9 mouse cellular contexts compared by ENCODE assay signal in genomic region chr11:84141752-84142151, GRCm38 (mm10). TPM values are rescaled to one million over a fixed set of nuclear protein-coding genes. Genes with fewer than 3 reads are reported as not detected.
A peak's percentile ranks its signal among the peaks of the same experiment; 100 is the strongest.
DNase-seq lines count a peak whose midpoint lies in the region; ATAC-seq and TF ChIP-seq lines count a peak whose summit lies in the region.
"Had no signal": no experiment of that assay in that cellular context is flagged by ENCODE, and none has a peak within 500 bp of the region (broad histone marks: within the 10 kb centered on the region; RNA-seq: fewer than 3 reads in every experiment).

No protein-coding gene starts in this region.

- no peak for DNase-seq in heart, postnatal 0 days (ENCODE audit: low spot score)
- no peak for DNase-seq in heart, postnatal 25 days (ENCODE audit: low spot score)
- peak; percentile 82 for DNase-seq in 3T3-L1 (ENCODE audit: low read depth, low spot score)
- DNase-seq in NIH3T3 (ENCODE audit: low read depth), result peak; percentile 86
- DNase-seq in cerebellum, postnatal 25 days, result peak; percentile 24 to 61
- DNase-seq in kidney, postnatal 0 days (ENCODE audit: low spot score), result peak; percentile 49
- peak; percentile 73 for DNase-seq in lung, postnatal 10 days
- DNase-seq in stomach, postnatal 0 days (ENCODE audit: low spot score), result peak; percentile 72

- no peak overlapping the region for H3K4me2 ChIP-seq in heart, postnatal 0 days (ENCODE audit: low read depth, low read length)
- no peak overlapping the region for H3K4me2 ChIP-seq in kidney, postnatal 0 days (ENCODE audit: low read length)
- H3K4me2 ChIP-seq in stomach, postnatal 0 days (replicated peaks; ENCODE audit: low read depth), result no peak overlapping the region
- H3K4me2 ChIP-seq: limb, embryonic 13.5 days had no signal

- H3K9me3 ChIP-seq in heart, postnatal 0 days (replicated peaks; ENCODE audit: control insufficient read depth, low read length), result no peaks in the 10 kb centered on the region
- H3K9me3 ChIP-seq in kidney, postnatal 0 days (replicated peaks; ENCODE audit: low read length), result no peaks in the 10 kb centered on the region
- no peaks in the 10 kb centered on the region for H3K9me3 ChIP-seq in stomach, postnatal 0 days (ENCODE audit: control insufficient read depth, low read length)
- H3K9me3 ChIP-seq: limb, embryonic 13.5 days had no signal

- H3K27me3 ChIP-seq in heart, postnatal 0 days (ENCODE audit: control insufficient read depth, insufficient read depth, low read length), result no peaks in the 10 kb centered on the region
- no peaks in the 10 kb centered on the region for H3K27me3 ChIP-seq in kidney, postnatal 0 days (ENCODE audit: insufficient read depth, low read length)
- no peaks in the 10 kb centered on the region for H3K27me3 ChIP-seq in stomach, postnatal 0 days (ENCODE audit: control insufficient read depth, insufficient read depth, low read length)
- H3K27me3 ChIP-seq: limb, embryonic 13.5 days had no signal

- intact Hi-C loops in heart, postnatal 25 days (cut with DNase I), result no loop called here

- peak; percentile 71 for TF ChIP-seq CTCF in heart, postnatal 0 days (IDR thresholded peaks at IDR 0.05; ENCODE audit: low read depth)
- TF ChIP-seq CTCF in kidney, postnatal 0 days (IDR thresholded peaks at IDR 0.05; ENCODE audit: low read depth), result peak; percentile 81
- peak; percentile 81 for TF ChIP-seq CTCF in stomach, postnatal 0 days (IDR thresholded peaks at IDR 0.05; ENCODE audit: low read depth)

- TF ChIP-seq EP300 in heart, postnatal 0 days (IDR thresholded peaks at IDR 0.05; ENCODE audit: low read depth), result no peak
- TF ChIP-seq EP300 in stomach, postnatal 0 days (optimal IDR thresholded peaks at IDR 0.05), result no peak

- H3K36me3 ChIP-seq in heart, postnatal 0 days (replicated peaks; ENCODE audit: control insufficient read depth, insufficient read depth, low read length), result no peaks in the 10 kb centered on the region
- H3K36me3 ChIP-seq in kidney, postnatal 0 days (ENCODE audit: insufficient read depth, low read length), result no peaks in the 10 kb centered on the region
- no peaks in the 10 kb centered on the region for H3K36me3 ChIP-seq in stomach, postnatal 0 days (ENCODE audit: control insufficient read depth, insufficient read depth, low read length)
- H3K36me3 ChIP-seq: limb, embryonic 13.5 days had no signal

- no peak overlapping the region for H3K27ac ChIP-seq in heart, postnatal 0 days (ENCODE audit: low read depth)
- H3K27ac ChIP-seq in kidney, postnatal 0 days, result no peak overlapping the region
- H3K27ac ChIP-seq in stomach, postnatal 0 days (replicated peaks), result no peak overlapping the region
- H3K27ac ChIP-seq: limb, embryonic 13.5 days had no signal

- H3K4me1 ChIP-seq in heart, postnatal 0 days (ENCODE audit: control insufficient read depth, insufficient read depth), result no peaks in the 10 kb centered on the region
- no peaks in the 10 kb centered on the region for H3K4me1 ChIP-seq in kidney, postnatal 0 days (replicated peaks; ENCODE audit: insufficient read depth, low read length)
- H3K4me1 ChIP-seq in stomach, postnatal 0 days (replicated peaks; ENCODE audit: control insufficient read depth, insufficient read depth), result no peaks in the 10 kb centered on the region
- H3K4me1 ChIP-seq: limb, embryonic 13.5 days had no signal

- no peak overlapping the region for H3K9ac ChIP-seq in heart, postnatal 0 days (replicated peaks; ENCODE audit: low read depth, low read length)
- no peak overlapping the region for H3K9ac ChIP-seq in kidney, postnatal 0 days (ENCODE audit: low read depth, low read length)
- no peak overlapping the region for H3K9ac ChIP-seq in stomach, postnatal 0 days (ENCODE audit: low read length)
- H3K9ac ChIP-seq: limb, embryonic 13.5 days had no signal

- H3K4me3 ChIP-seq in heart, postnatal 0 days (ENCODE audit: low read depth, low read length), result no peak overlapping the region
- H3K4me3 ChIP-seq in kidney, postnatal 0 days (replicated peaks; ENCODE audit: low read depth, low read length), result no peak overlapping the region
- H3K4me3 ChIP-seq in stomach, postnatal 0 days (ENCODE audit: low read depth, low read length), result no peak overlapping the region
- H3K4me3 ChIP-seq: limb, embryonic 13.5 days had no signal

- WGBS in heart, postnatal 0 days, result 38% methylated on average over 2 of the region's 2 CpGs
- 65% methylated on average over 2 of the region's 2 CpGs for WGBS in kidney, postnatal 0 days
- 45% methylated on average over 2 of the region's 2 CpGs for WGBS in stomach, postnatal 0 days

- ATAC-seq in heart, postnatal 0 days (ENCODE audit: insufficient read depth, low read depth), result no peak
- ATAC-seq in kidney, postnatal 0 days (replicated peaks; ENCODE audit: low FRiP score, low read depth), result no peak
- no peak for ATAC-seq in stomach, postnatal 0 days (ENCODE audit: low FRiP score, low TSS enrichment)

RNA-seq across cellular contexts. Expression of gene Acaca, which starts 12.3 kb away (rescaled TPM):
- 11.5 and 24.4 TPM in 2 replicates for total RNA-seq in heart, postnatal 0 days (2014; rRNA removed; ENCODE audit: low replicate concordance)
- polyA plus RNA-seq in heart, postnatal 0 days (2015; fragmentation: Nextera tagmentation; extraction: Ambion mirVana), result 2.5 and 3.0 TPM in 2 replicates
- total RNA-seq in heart, postnatal 25 days (2021), result 10 to 100 TPM; 16.5 to 22.1 TPM
- 4.6 and 5.5 TPM in 2 replicates for polyA plus RNA-seq in kidney, postnatal 0 days (2015; fragmentation: Nextera tagmentation; extraction: Ambion mirVana)
- polyA plus RNA-seq in stomach, postnatal 0 days (2015; fragmentation: Nextera tagmentation; extraction: Ambion mirVana), result 4.5 TPM in 2 replicates

RNA-seq across cellular contexts. Expression of gene Tada2a, which starts 12.4 kb away (rescaled TPM):
- total RNA-seq in heart, postnatal 0 days (2014; rRNA removed; ENCODE audit: low replicate concordance), result 2.2 and 4.3 TPM in 2 replicates
- polyA plus RNA-seq in heart, postnatal 0 days (2015; fragmentation: Nextera tagmentation; extraction: Ambion mirVana), result 10.3 and 10.4 TPM in 2 replicates
- 1 to 10 TPM; 7.0 TPM for total RNA-seq in heart, postnatal 25 days (2021)
- 23.3 and 25.7 TPM in 2 replicates for polyA plus RNA-seq in kidney, postnatal 0 days (2015; fragmentation: Nextera tagmentation; extraction: Ambion mirVana)
- 12.5 and 13.2 TPM in 2 replicates for polyA plus RNA-seq in stomach, postnatal 0 days (2015; fragmentation: Nextera tagmentation; extraction: Ambion mirVana)

RNA-seq across cellular contexts. Expression of gene Gm11437, which starts 25.5 kb away (rescaled TPM):
- total RNA-seq in heart, postnatal 0 days (2014; rRNA removed; ENCODE audit: low replicate concordance), result not detected in 2 replicates
- not detected in 2 replicates for polyA plus RNA-seq in heart, postnatal 0 days (2015; fragmentation: Nextera tagmentation; extraction: Ambion mirVana)
- total RNA-seq in heart, postnatal 25 days (2021), result not detected
- not detected in 2 replicates for polyA plus RNA-seq in kidney, postnatal 0 days (2015; fragmentation: Nextera tagmentation; extraction: Ambion mirVana)
- not detected in 2 replicates for polyA plus RNA-seq in stomach, postnatal 0 days (2015; fragmentation: Nextera tagmentation; extraction: Ambion mirVana)
- polyA plus RNA-seq: limb, embryonic 13.5 days had no signal

Comparison
In these comparisons a context has a peak if more than half of its experiments do, and no peak if none do; other contexts are left out.
1. DNase-seq: peak in 3T3-L1 (single experiment), NIH3T3 (single experiment), cerebellum, postnatal 25 days (2 of 2), kidney, postnatal 0 days (single experiment), lung, postnatal 10 days (single experiment) and stomach, postnatal 0 days (single experiment); none in heart, postnatal 0 days (single experiment) and heart, postnatal 25 days (single experiment).
2. Peak in every context shown above with its lines, with median percentiles within 50 percentile points of each other: CTCF ChIP-seq.